Mouse (Mus musculus) neural tube, embryonic 14.5 days (tissue): ENCODE measurements around the gene Nr3c2. TPM values are rescaled to one million over a fixed set of nuclear protein-coding genes. Genes with fewer than 3 reads are reported as not detected.

Experiments
- ATAC-seq: fragments of 200-750 bp; cut with Nextera tagmentation; 2 replicates; pipeline ENCODE4 v1.8.0; 2017; ENCODE audit warnings: low read depth, mild to moderate bottlenecking, moderate TSS enrichment, moderate library complexity
- H3K27ac ChIP-seq: fragments of 300-500 bp; sonication (generic); 2 replicates; pipeline ENCODE4 v1.5.1; 2014; ENCODE audit warnings: low read depth, mild to moderate bottlenecking, control low read depth, low read length, moderate library complexity, mixed read lengths
- H3K27me3 ChIP-seq: fragments of 300-500 bp; sonication (generic); 2 replicates; pipeline ENCODE4 v1.6.1; 2014; ENCODE audit warnings: low read length; ENCODE audit not compliant: control insufficient read depth, insufficient read depth
- H3K36me3 ChIP-seq: fragments of 300-500 bp; sonication (generic); 2 replicates; pipeline ENCODE4 v1.6.1; 2014; ENCODE audit warnings: low read length, mixed read lengths; ENCODE audit not compliant: control insufficient read depth, insufficient read depth
- H3K4me1 ChIP-seq: fragments of 300-500 bp; sonication (generic); 2 replicates; pipeline ENCODE4 v1.6.1; 2014; ENCODE audit warnings: low read length; ENCODE audit not compliant: control insufficient read depth, insufficient read depth
- H3K4me2 ChIP-seq: fragments of 300-500 bp; sonication (generic); 2 replicates; pipeline ENCODE4 v1.6.1; 2014; ENCODE audit warnings: mild to moderate bottlenecking, low read depth, low read length, control low read depth
- H3K4me3 ChIP-seq: fragments of 300-500 bp; sonication (generic); 2 replicates; pipeline ENCODE4 v1.5.1; 2014; ENCODE audit warnings: low read depth, low read length, control low read depth, mixed read lengths
- H3K9ac ChIP-seq: fragments of 300-500 bp; sonication (generic); replicated peaks from 2 replicates; pipeline ENCODE4 v1.6.1; 2014; ENCODE audit warnings: low read depth, mild to moderate bottlenecking, control low read depth, low read length, mixed read lengths
- H3K9me3 ChIP-seq: fragments of 300-500 bp; sonication (generic); 2 replicates; pipeline ENCODE4 v1.6.1; 2016; ENCODE audit warnings: low read length; ENCODE audit not compliant: control insufficient read depth
- WGBS: fragments of 180-500 bp; shearing (Covaris S2); extraction: QIAGEN DNeasy Blood & Tissue Kit; methylation state at CpG from one replicate; pipeline ENCODE4 v1.1.7; 2014; 5-methylcytosine and 5-hydroxymethylcytosine counted together
- polyA plus RNA-seq: library from polyadenylated mRNA; unstranded; fragments of >200 nt; fragmentation: Nextera tagmentation; extraction: Ambion mirVana; gene quantifications from 2 replicates; pipeline ENCODE4 v1.2.1, GENCODE M21; 2014

The Nr3c2 gene
- polyA plus RNA-seq, 1 experiment from 2014 or later = 7.7 TPM

DNA sequence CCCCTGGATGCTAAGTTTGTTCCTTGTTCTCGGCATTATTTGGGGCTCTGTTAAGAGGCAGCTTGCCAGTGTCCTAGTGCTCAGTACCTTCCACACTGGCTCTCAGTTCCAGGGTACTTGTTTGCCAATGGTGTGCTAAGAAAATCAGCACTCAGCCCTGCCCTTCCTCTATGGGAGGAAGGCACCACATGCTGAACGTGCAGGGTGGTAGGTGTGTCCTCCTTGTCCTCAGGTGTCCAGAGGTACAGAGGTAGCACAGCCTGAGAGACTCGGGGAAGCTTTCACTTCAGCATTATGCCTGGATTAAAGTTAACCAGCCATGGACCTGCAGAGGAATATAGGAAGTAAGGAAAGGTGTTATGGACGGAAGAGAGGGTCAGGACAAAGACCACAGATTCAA lies 99.0 kb downstream of the Nr3c2 start:
- Histone ChIP-seq H3K9me3 (no peaks in the 10 kb centered on the region), H3K4me1 (no peaks in the 10 kb centered on the region), H3K36me3 (no peaks in the 10 kb centered on the region), H3K4me3 (no peak overlapping the region), H3K27ac (no peak overlapping the region), H3K27me3 (no peaks in the 10 kb centered on the region), H3K4me2 (no peak overlapping the region), H3K9ac (no peak overlapping the region)
- no peak for ATAC-seq
- 82% methylated on average over 4 of the region's 4 CpGs for whole genome bisulfite sequencing

DNA sequence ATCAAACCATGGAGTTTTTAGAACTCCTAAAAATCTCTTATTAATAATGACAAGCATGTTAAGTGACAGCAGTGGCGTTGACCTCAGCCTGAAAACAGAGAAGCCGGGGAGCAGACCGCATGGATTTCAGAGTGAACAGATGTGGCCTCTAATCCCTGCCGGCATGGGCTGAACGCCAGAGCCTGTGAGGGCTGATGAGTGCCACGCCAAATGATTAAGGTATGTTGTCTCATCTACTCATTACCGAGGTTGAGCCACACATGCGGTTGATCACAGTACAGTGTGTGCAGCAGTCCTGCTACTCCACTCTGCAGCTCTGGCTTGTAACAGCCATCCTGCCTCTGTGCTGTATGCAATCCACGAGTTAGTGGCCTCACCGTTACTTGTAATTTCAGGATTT lies 110.2 kb downstream of the Nr3c2 start:
- Histone ChIP-seq H3K27ac (no peak overlapping the region), H3K9me3 (no peaks in the 10 kb centered on the region), H3K27me3 (no peaks in the 10 kb centered on the region), H3K36me3 (no peaks in the 10 kb centered on the region), H3K9ac (no peak overlapping the region), H3K4me1 (no peaks in the 10 kb centered on the region), H3K4me3 (no peak overlapping the region), H3K4me2 (no peak overlapping the region)
- 78% methylated on average over 10 of the region's 10 CpGs for WGBS
- ATAC-seq = peak; percentile 68; the same call in 1 of the 2 replicates

DNA sequence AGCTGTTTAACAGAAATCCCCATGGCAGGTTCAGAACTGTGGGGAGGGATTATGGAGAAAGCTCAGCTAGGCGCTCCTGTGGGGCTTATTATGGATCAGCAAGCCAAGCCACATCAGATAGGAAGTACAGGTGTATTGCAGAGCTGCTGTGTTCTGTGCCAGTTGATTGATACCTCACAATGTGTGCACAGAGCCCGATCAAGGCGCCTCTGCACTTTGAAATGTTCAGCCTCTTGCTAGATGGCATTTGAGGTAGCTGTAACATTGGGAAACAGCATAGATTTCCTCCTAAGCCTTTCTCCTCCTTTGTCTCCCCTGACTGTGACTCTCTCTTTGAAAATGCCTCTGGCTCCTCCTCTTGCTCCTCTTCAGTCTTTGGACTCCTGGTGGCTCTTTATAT lies 112.7 kb downstream of the Nr3c2 start:
- no peaks in the 10 kb centered on the region for H3K27me3 ChIP-seq
- no peak overlapping the region for H3K4me3 ChIP-seq

DNA sequence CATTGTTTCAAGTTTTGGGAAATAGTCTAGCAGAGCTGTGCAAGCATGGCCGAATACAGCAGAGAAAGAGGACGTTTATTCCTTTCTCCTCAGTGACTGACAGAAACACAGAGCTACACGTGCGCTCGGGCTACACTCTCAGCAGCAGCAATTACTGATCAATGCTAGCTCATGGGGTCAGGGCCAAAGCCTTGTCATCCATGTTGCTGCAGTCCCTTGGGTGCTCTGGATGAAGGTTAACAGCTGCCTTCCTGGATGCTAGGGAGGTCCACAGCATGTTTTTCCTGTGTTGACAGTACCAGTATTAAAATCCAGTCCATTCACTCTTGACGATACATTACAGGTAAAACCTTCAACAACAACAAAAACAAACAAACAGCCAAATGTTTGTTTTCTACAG lies 113.4 kb downstream of the Nr3c2 start:
- no peaks in the 10 kb centered on the region for H3K36me3 ChIP-seq
- WGBS = 89% methylated on average over 6 of the region's 6 CpGs
- no peak overlapping the region for H3K9ac ChIP-seq
- no peak overlapping the region for H3K4me3 ChIP-seq
- no peaks in the 10 kb centered on the region for H3K9me3 ChIP-seq
- no peak overlapping the region for H3K27ac ChIP-seq
- H3K4me2 ChIP-seq = no peak overlapping the region
- H3K4me1 ChIP-seq = no peaks in the 10 kb centered on the region
- H3K27me3 ChIP-seq = no peaks in the 10 kb centered on the region
- no peak for ATAC-seq

More for the DNA sequence above, 112.7 kb downstream of the Nr3c2 start:
- no peaks in the 10 kb centered on the region for H3K36me3 ChIP-seq
- 73% methylated on average over 3 of the region's 3 CpGs for WGBS
- no peak overlapping the region for H3K27ac ChIP-seq
- H3K4me1 ChIP-seq = no peaks in the 10 kb centered on the region
- no peaks in the 10 kb centered on the region for H3K9me3 ChIP-seq
- H3K4me2 ChIP-seq = no peak overlapping the region
- ATAC-seq = no peak
- no peak overlapping the region for H3K9ac ChIP-seq

DNA sequence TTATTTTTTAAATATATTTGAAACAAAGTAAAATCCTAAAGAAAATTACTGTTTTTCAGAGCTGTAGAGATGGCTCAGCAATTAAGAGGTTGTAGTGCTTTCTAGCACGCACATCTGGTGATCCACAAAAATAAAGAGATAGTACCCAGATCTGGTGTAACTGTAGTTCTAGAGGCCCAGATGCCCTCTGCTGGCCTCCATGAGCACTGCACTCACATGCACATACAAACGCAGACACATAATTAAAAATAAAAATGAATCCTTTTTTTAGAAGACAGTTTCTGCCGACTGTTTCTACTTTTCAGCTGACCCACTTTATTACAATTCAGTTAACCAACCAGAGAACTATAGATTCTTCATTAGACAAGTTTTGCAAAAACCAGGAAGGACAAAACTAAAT lies 117.5 kb downstream of the Nr3c2 start:
- no peaks in the 10 kb centered on the region for H3K4me1 ChIP-seq
- no peak for ATAC-seq
- H3K9ac ChIP-seq = no peak overlapping the region
- H3K9me3 ChIP-seq = no peaks in the 10 kb centered on the region
- H3K27me3 ChIP-seq = no peaks in the 10 kb centered on the region
- no peak overlapping the region for H3K4me3 ChIP-seq
- H3K36me3 ChIP-seq = no peaks in the 10 kb centered on the region
- H3K27ac ChIP-seq = no peak overlapping the region
- no peak overlapping the region for H3K4me2 ChIP-seq
- 94% methylated on average over 3 of the region's 3 CpGs for WGBS

DNA sequence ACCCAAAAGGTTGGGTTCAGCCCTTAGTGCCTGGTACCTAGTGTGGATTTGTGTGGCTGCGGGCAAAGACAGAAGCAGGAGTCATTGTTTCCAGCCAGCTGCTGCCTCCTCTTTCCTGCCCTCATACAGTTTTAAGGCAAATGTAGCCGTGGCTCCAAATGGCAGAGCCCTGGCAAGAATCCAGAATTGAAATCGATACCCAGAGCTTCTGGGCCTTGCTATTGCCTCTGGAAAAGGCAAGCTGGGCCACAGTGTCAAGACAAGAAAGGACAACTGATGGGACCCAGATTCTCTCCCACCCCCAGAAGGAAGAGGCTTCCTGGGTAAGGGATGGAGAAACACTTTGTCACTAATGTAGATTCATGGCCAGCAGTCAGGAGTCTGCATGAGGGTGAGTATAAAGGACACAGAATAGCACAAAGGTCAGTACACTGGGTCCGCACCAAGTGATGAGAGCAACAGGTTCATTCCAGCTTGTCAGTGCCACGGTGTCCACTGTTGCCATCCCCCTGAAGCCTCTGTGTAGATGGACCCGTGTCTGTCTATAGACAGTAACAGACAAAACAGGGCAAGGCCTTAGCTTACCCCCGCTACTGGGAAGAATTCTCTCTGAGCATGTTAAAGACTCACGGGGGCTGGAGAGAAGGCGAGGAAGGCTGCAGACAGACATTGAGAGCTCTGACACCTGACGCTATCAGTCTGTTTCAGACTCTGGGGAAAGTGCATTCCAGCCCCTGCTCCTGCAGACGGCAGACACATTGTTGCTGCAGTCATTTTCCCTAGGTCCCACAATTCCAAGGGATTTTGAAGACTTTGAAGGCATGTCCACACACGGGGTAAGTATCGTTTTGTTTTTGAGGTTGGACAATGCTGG lies 124.8 kb downstream of the Nr3c2 start:
- Histone ChIP-seq H3K4me3 (no peak overlapping the region), H3K9me3 (no peaks in the 10 kb centered on the region; the same call in 1 of the 2 replicates), H3K9ac (no peak overlapping the region), H3K36me3 (no peaks in the 10 kb centered on the region), H3K27ac (no peak overlapping the region), H3K27me3 (no peaks in the 10 kb centered on the region), H3K4me1 (no peaks in the 10 kb centered on the region), H3K4me2 (no peak overlapping the region)
- no peak for ATAC-seq
- WGBS = 83% methylated on average over 13 of the region's 13 CpGs

DNA sequence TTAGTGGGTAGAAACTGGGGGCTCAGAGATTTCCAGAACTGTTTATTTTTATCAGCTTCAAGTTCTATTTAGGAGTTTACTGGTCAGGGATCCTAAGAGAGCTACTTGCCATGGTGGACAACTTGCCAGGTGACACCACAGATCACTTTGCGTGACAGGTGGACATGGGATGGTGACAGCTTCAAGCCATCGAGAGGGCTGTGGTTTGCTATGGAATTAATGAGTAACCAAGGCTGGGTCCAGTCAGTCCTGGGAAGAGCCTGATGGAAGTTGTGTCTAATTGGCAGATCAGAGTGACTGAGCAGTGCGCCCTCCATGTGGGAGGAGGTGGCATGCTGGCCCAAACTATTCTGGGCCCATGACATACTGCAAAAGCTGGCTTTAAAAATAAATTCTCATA lies 132.0 kb downstream of the Nr3c2 start:
- no peak for ATAC-seq
- no peaks in the 10 kb centered on the region for H3K4me1 ChIP-seq
- WGBS = 95% methylated on average over 3 of the region's 3 CpGs

DNA sequence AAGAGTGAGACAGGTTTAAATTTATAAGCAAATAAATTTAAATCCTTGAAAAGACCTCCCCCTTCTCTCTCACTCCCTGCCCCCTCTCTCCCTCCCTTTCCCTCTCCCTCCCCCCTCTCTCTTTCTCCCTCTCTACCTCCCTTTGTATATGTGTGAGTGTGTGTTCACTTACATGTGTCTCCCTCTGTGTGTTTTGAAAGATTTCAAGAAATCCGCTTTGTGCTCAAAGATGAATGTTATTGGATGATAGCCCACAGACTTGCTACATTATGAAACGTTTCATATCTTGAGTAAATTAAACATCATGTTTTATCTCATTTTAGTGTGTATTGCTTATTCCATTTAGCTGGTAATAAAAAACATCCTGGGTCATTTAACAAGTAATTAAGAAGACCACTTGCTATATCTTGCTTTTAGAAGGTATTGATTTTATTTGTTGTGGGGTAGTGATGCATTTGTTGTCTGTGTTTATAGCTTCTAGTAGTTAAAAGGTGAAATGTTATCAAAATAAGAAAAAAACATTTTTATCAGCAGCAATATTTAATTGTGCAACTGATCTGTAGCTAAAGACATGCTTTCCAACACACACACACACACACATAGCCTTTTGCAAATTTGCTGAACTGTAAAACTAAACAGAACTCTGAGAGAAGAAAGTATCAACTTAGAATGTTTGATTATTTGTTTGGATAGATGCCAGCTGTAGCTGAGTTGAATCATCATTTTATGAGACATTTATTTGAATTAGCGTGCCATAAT lies 134.6 kb downstream of the Nr3c2 start:
- H3K36me3 ChIP-seq = no peaks in the 10 kb centered on the region
- H3K27ac ChIP-seq = no peak overlapping the region
- H3K27me3 ChIP-seq = no peaks in the 10 kb centered on the region
- no peak overlapping the region for H3K4me2 ChIP-seq
- no peaks in the 10 kb centered on the region for H3K9me3 ChIP-seq
- WGBS = 70% methylated on average over 3 of the region's 3 CpGs
- no peaks in the 10 kb centered on the region for H3K4me1 ChIP-seq
- no peak for ATAC-seq
- H3K9ac ChIP-seq = no peak overlapping the region
- no peak overlapping the region for H3K4me3 ChIP-seq

More for the DNA sequence above, 132.0 kb downstream of the Nr3c2 start:
- Histone ChIP-seq H3K27me3 (no peaks in the 10 kb centered on the region), H3K36me3 (no peaks in the 10 kb centered on the region), H3K9ac (no peak overlapping the region), H3K27ac (no peak overlapping the region), H3K9me3 (no peaks in the 10 kb centered on the region; the same call in 1 of the 2 replicates), H3K4me3 (no peak overlapping the region), H3K4me2 (no peak overlapping the region)

DNA sequence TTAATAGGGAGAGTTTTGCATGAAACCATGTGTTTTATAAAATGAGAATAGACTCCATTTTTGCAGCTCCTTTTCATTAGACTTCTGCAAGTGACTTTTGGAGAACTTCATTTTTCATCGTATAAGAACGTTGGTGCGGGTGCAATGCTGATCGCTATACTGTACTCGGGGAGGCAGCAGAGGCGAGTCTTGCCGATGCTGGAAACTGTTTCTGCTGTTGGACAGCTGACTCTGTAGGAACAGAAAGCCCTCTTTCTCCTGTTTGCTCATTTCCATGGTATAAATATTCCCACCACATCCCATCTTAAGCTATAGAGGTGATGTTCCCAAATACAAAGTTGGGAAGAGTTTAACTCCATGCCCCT lies 135.2 kb downstream of the Nr3c2 start:
- H3K27ac ChIP-seq = no peak overlapping the region

More for the DNA sequence above, 135.2 kb downstream of the Nr3c2 start:
- H3K4me3 ChIP-seq = no peak overlapping the region
- no peaks in the 10 kb centered on the region for H3K27me3 ChIP-seq
- H3K9me3 ChIP-seq = no peaks in the 10 kb centered on the region
- ATAC-seq = no peak
- H3K9ac ChIP-seq = no peak overlapping the region
- no peaks in the 10 kb centered on the region for H3K4me1 ChIP-seq
- WGBS = 96% methylated on average over 7 of the region's 7 CpGs
- no peak overlapping the region for H3K4me2 ChIP-seq
- H3K36me3 ChIP-seq = no peaks in the 10 kb centered on the region
